Mouse (Mus musculus) lung, adult 10 weeks (tissue): ENCODE results near the gene Itgb6. TPM values are rescaled to one million over a fixed set of nuclear protein-coding genes. Genes with fewer than 3 reads are reported as not detected.

Source experiments
- polyA plus RNA-seq: library from polyadenylated mRNA; stranded (reverse); fragments of 350-450 nt; fragmentation: Illumina TruSeq; extraction: RNeasy Lipid Tissue Mini Kit (QIAGEN cat#74804); gene quantifications from one replicate; pipeline ENCODE4 v1.2.3, GENCODE M21; 2014; ENCODE audit warnings: low read depth, low replicate concordance; ENCODE audit not compliant: insufficient read depth

Gene Itgb6
- 8.7 TPM for polyA plus RNA-seq

DNA sequence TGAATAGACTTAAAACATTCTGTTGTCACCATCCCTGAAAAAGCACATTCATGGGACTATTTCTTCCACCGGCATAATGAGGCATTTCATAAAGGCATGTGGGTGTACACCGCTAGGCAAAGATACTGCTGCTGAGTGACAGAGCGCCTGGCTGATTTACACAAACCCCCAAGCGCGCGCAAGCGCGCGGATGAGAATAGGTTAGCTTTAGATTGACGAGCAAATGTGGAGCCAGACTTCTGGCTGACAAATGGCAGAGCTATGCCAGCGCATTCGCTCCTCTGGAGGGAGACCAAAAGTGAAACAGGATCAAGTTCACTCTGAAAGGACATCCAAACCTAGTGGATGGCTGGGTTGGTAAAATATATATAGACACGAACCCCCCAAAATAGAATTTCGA, at the start of gene Itgb6:
Gene Itgb6, minus strand, starts transcription at position 130 of the 400 bp plus-strand sequence.

GRCm38 (mm10) chr2:60552902-60553682, 169.4 kb downstream of the Itgb6 start, which contains the start of gene Pla2r1:
TSS of gene Pla2r1 (minus strand) at chr2:60553308.

Other genes starting within 250 kb of the Itgb6 start
- 3.7 TPM for gene Pla2r1, start 169.3 kb downstream of the Itgb6 start, polyA plus RNA-seq
- 46.2 TPM for gene Rbms1, start 240.5 kb upstream of the Itgb6 start, polyA plus RNA-seq